Mouse (Mus musculus): ENCODE data around the gene Tomm6. TPM values are rescaled to one million over a fixed set of nuclear protein-coding genes. Genes with fewer than 3 reads are reported as not detected.
A peak's percentile ranks its signal among the peaks of the same experiment; 100 is the strongest.

The Tomm6 gene
- polyA plus RNA-seq, 1 experiment, result 11.4 TPM

GRCm38 (mm10) chr17:47688608-47689575 lies 706 bp upstream of the Tomm6 start, which contains the start of gene Frs3:
TSS of gene Frs3 (plus strand) at chr17:47689030.
- Histone ChIP-seq H3K27me3 (ENCODE audit: control insufficient read depth) (peaks cover 24% of the 10 kb centered on the region), H3K9me3 (ENCODE audit: control insufficient read depth, low read length) (no peaks in the 10 kb centered on the region), H3K4me3 (replicated peaks) (peak within 1 kb of the TSS; percentile 83), H3K4me1 (ENCODE audit: control insufficient read depth) (peaks cover 46% of the 10 kb centered on the region), H3K36me3 (ENCODE audit: control insufficient read depth) (peaks cover 29% of the 10 kb centered on the region)
- TF ChIP-seq TAL1 (IDR thresholded peaks at IDR 0.05; ENCODE audit: low read length), result no peak
- TF ChIP-seq GATA1 (IDR thresholded peaks at IDR 0.05; ENCODE audit: low read length), result no peak

- peaks cover 41% of the 10 kb centered on the region for H3K36me3 ChIP-seq (ENCODE audit: control insufficient read depth)
- no peaks in the 10 kb centered on the region for H3K9me3 ChIP-seq (ENCODE audit: control insufficient read depth, low read length)
- H3K27me3 ChIP-seq (ENCODE audit: control insufficient read depth), result peaks cover 14% of the 10 kb centered on the region
- TF ChIP-seq TAL1 (IDR thresholded peaks at IDR 0.05; ENCODE audit: low read length) (no peak), GATA1 (IDR thresholded peaks at IDR 0.05; ENCODE audit: low read length) (no peak)
- H3K4me3 ChIP-seq (replicated peaks), result peak overlapping the region; percentile 83
- H3K4me1 ChIP-seq (ENCODE audit: control insufficient read depth), result peaks cover 51% of the 10 kb centered on the region
These were observed 510 bp downstream of the Tomm6 start for GRCm38 (mm10) chr17:47687409-47688343.

GRCm38 (mm10) chr17:47682836-47683235 lies 5.3 kb downstream of the Tomm6 start:
- H3K9me3 ChIP-seq (ENCODE audit: control insufficient read depth, low read length), result no peaks in the 10 kb centered on the region
- no peaks in the 10 kb centered on the region for H3K27me3 ChIP-seq (ENCODE audit: control insufficient read depth)
- H3K4me3 ChIP-seq (replicated peaks), result no peak overlapping the region
- H3K4me1 ChIP-seq (ENCODE audit: control insufficient read depth), result peaks cover 31% of the 10 kb centered on the region
- TF ChIP-seq TAL1 (IDR thresholded peaks at IDR 0.05; ENCODE audit: low read length), result no peak
- TF ChIP-seq GATA1 (IDR thresholded peaks at IDR 0.05; ENCODE audit: low read length), result no peak
- H3K36me3 ChIP-seq (ENCODE audit: control insufficient read depth), result peaks cover 90% of the 10 kb centered on the region

GRCm38 (mm10) chr17:47678702-47679101 lies 9.5 kb downstream of the Tomm6 start:
- H3K9me3 ChIP-seq (ENCODE audit: control insufficient read depth, low read length), result no peaks in the 10 kb centered on the region
- H3K36me3 ChIP-seq (ENCODE audit: control insufficient read depth), result peaks cover 100% of the 10 kb centered on the region
- H3K27me3 ChIP-seq (ENCODE audit: control insufficient read depth), result no peaks in the 10 kb centered on the region
- TF ChIP-seq TAL1 (IDR thresholded peaks at IDR 0.05; ENCODE audit: low read length) (no peak), GATA1 (IDR thresholded peaks at IDR 0.05; ENCODE audit: low read length) (no peak)
- H3K4me3 ChIP-seq (replicated peaks), result no peak overlapping the region
- peaks cover 14% of the 10 kb centered on the region for H3K4me1 ChIP-seq (ENCODE audit: control insufficient read depth)

GRCm38 (mm10) chr17:47678238-47678637 lies 9.9 kb downstream of the Tomm6 start:
- Histone ChIP-seq H3K4me3 (replicated peaks) (no peak overlapping the region), H3K9me3 (ENCODE audit: control insufficient read depth, low read length) (no peaks in the 10 kb centered on the region), H3K27me3 (ENCODE audit: control insufficient read depth) (no peaks in the 10 kb centered on the region), H3K4me1 (ENCODE audit: control insufficient read depth) (peaks cover 12% of the 10 kb centered on the region), H3K36me3 (ENCODE audit: control insufficient read depth) (peaks cover 100% of the 10 kb centered on the region)
- no peak for TF ChIP-seq TAL1 (IDR thresholded peaks at IDR 0.05; ENCODE audit: low read length)
- TF ChIP-seq GATA1 (IDR thresholded peaks at IDR 0.05; ENCODE audit: low read length), result no peak

GRCm38 (mm10) chr17:47676581-47676980 lies 11.6 kb downstream of the Tomm6 start:
- Histone ChIP-seq H3K9me3 (ENCODE audit: control insufficient read depth, low read length) (no peaks in the 10 kb centered on the region), H3K4me1 (ENCODE audit: control insufficient read depth) (peaks cover 10% of the 10 kb centered on the region), H3K36me3 (ENCODE audit: control insufficient read depth) (peaks cover 97% of the 10 kb centered on the region), H3K27me3 (ENCODE audit: control insufficient read depth) (peaks cover 15% of the 10 kb centered on the region), H3K4me3 (replicated peaks) (no peak overlapping the region)
- no peak for TF ChIP-seq TAL1 (IDR thresholded peaks at IDR 0.05; ENCODE audit: low read length)
- TF ChIP-seq GATA1 (IDR thresholded peaks at IDR 0.05; ENCODE audit: low read length), result no peak

GRCm38 (mm10) chr17:47672311-47673111 lies 15.7 kb downstream of the Tomm6 start:
- peak overlapping the region; percentile 27 for H3K4me3 ChIP-seq (replicated peaks)
- no peaks in the 10 kb centered on the region for H3K9me3 ChIP-seq (ENCODE audit: control insufficient read depth, low read length)
- TF ChIP-seq TAL1 (IDR thresholded peaks at IDR 0.05; ENCODE audit: low read length) (no peak), GATA1 (IDR thresholded peaks at IDR 0.05; ENCODE audit: low read length) (no peak)
- H3K36me3 ChIP-seq (ENCODE audit: control insufficient read depth), result peaks cover 60% of the 10 kb centered on the region
- H3K4me1 ChIP-seq (ENCODE audit: control insufficient read depth), result peaks cover 10% of the 10 kb centered on the region
- H3K27me3 ChIP-seq (ENCODE audit: control insufficient read depth), result peaks cover 24% of the 10 kb centered on the region

GRCm38 (mm10) chr17:47671988-47672310 lies 16.2 kb downstream of the Tomm6 start:
- Histone ChIP-seq H3K36me3 (ENCODE audit: control insufficient read depth) (peaks cover 60% of the 10 kb centered on the region), H3K27me3 (ENCODE audit: control insufficient read depth) (peaks cover 24% of the 10 kb centered on the region), H3K9me3 (ENCODE audit: control insufficient read depth, low read length) (no peaks in the 10 kb centered on the region), H3K4me1 (ENCODE audit: control insufficient read depth) (peaks cover 10% of the 10 kb centered on the region), H3K4me3 (replicated peaks) (peak overlapping the region; percentile 27)
- TF ChIP-seq TAL1 (IDR thresholded peaks at IDR 0.05; ENCODE audit: low read length) (no peak), GATA1 (IDR thresholded peaks at IDR 0.05; ENCODE audit: low read length) (no peak)

All from erythroblast, embryonic 14.5 days (primary cell).